Mouse (Mus musculus): ENCODE measurements at regions not wholly inside any gene's neighbourhood (a gene's known extent, or its start where the extent isn't known, plus 50 kb on each side); places are given as distances from the start of the nearest gene placed in this dataset.

GRCm38 (mm10) chr16:87245441-87245840 is 108.5 kb upstream of the N6amt1 start:
- Histone ChIP-seq H3K4me1 (ENCODE audit: insufficient read depth, low read length) (no peaks in the 10 kb centered on the region), H3K27me3 (ENCODE audit: insufficient read depth, low read length) (no peaks in the 10 kb centered on the region; the same call in 1 of the 2 replicates), H3K9ac (replicated peaks; ENCODE audit: low read length, poor library complexity, severe bottlenecking) (no peak overlapping the region), H3K4me3 (ENCODE audit: low read depth, low read length) (no peak overlapping the region), H3K36me3 (ENCODE audit: insufficient read depth, low read length) (no peaks in the 10 kb centered on the region), H3K9me3 (ENCODE audit: low read length) (no peaks in the 10 kb centered on the region), H3K27ac (ENCODE audit: low read depth, low read length) (no peak overlapping the region), H3K4me2 (ENCODE audit: low read depth, low read length, poor library complexity, severe bottlenecking) (no peak overlapping the region)
- 94% methylated on average over 7 of the region's 7 CpGs for WGBS
- ATAC-seq (ENCODE audit: low FRiP score) (no peak), DNase-seq (ENCODE audit: low spot score) (no peak)
- no peak for TF ChIP-seq CTCF (IDR thresholded peaks at IDR 0.05)

GRCm38 (mm10) chr16:87242027-87242426 is 112.0 kb upstream of the N6amt1 start:
- ATAC-seq (ENCODE audit: low FRiP score) (no peak), DNase-seq (ENCODE audit: low spot score) (no peak)
- H3K4me2 ChIP-seq (ENCODE audit: low read depth, low read length, poor library complexity, severe bottlenecking): no peak overlapping the region
- TF ChIP-seq CTCF (IDR thresholded peaks at IDR 0.05): no peak
- no peaks in the 10 kb centered on the region for H3K36me3 ChIP-seq (ENCODE audit: insufficient read depth, low read length)
- no peaks in the 10 kb centered on the region for H3K27me3 ChIP-seq (ENCODE audit: insufficient read depth, low read length)
- no peak overlapping the region for H3K4me3 ChIP-seq (ENCODE audit: low read depth, low read length)
- H3K4me1 ChIP-seq (ENCODE audit: insufficient read depth, low read length): no peaks in the 10 kb centered on the region
- no peak overlapping the region for H3K27ac ChIP-seq (ENCODE audit: low read depth, low read length)
- WGBS: 85% methylated on average over 7 of the region's 7 CpGs
- H3K9ac ChIP-seq (replicated peaks; ENCODE audit: low read length, poor library complexity, severe bottlenecking): no peak overlapping the region
- no peaks in the 10 kb centered on the region for H3K9me3 ChIP-seq (ENCODE audit: low read length)

- no peak for DNase-seq (ENCODE audit: low spot score)
- no peak for TF ChIP-seq CTCF (IDR thresholded peaks at IDR 0.05)
- Histone ChIP-seq H3K9me3 (ENCODE audit: low read length) (no peaks in the 10 kb centered on the region), H3K27ac (ENCODE audit: low read depth, low read length) (no peak overlapping the region), H3K4me2 (ENCODE audit: low read depth, low read length, poor library complexity, severe bottlenecking) (no peak overlapping the region), H3K9ac (replicated peaks; ENCODE audit: low read length, poor library complexity, severe bottlenecking) (no peak overlapping the region), H3K36me3 (ENCODE audit: insufficient read depth, low read length) (no peaks in the 10 kb centered on the region), H3K4me1 (ENCODE audit: insufficient read depth, low read length) (no peaks in the 10 kb centered on the region), H3K27me3 (ENCODE audit: insufficient read depth, low read length) (no peaks in the 10 kb centered on the region), H3K4me3 (ENCODE audit: low read depth, low read length) (no peak overlapping the region)
- 87% methylated on average over 7 of the region's 7 CpGs for WGBS
- ATAC-seq (ENCODE audit: low FRiP score): no peak
Measured at GRCm38 (mm10) chr16:87239105-87239504, 114.9 kb upstream of the N6amt1 start.

- H3K27me3 ChIP-seq (ENCODE audit: insufficient read depth, low read length): no peaks in the 10 kb centered on the region
- H3K4me2 ChIP-seq (ENCODE audit: low read depth, low read length, poor library complexity, severe bottlenecking): no peak overlapping the region
- no peak overlapping the region for H3K27ac ChIP-seq (ENCODE audit: low read depth, low read length)
- no peaks in the 10 kb centered on the region for H3K9me3 ChIP-seq (ENCODE audit: low read length)
- no peaks in the 10 kb centered on the region for H3K36me3 ChIP-seq (ENCODE audit: insufficient read depth, low read length)
- H3K4me3 ChIP-seq (ENCODE audit: low read depth, low read length): no peak overlapping the region
- 34% methylated on average over 4 of the region's 4 CpGs for WGBS
- peak; percentile 59 for DNase-seq (ENCODE audit: low spot score)
- ATAC-seq (ENCODE audit: low FRiP score): peak; percentile 77; the same call in 1 of the 2 replicates
- H3K4me1 ChIP-seq (ENCODE audit: insufficient read depth, low read length): no peaks in the 10 kb centered on the region
- H3K9ac ChIP-seq (replicated peaks; ENCODE audit: low read length, poor library complexity, severe bottlenecking): no peak overlapping the region
- no peak for TF ChIP-seq CTCF (IDR thresholded peaks at IDR 0.05)
Measured at GRCm38 (mm10) chr16:87234199-87234598, 119.8 kb upstream of the N6amt1 start.

- Histone ChIP-seq H3K9me3 (ENCODE audit: low read length) (no peaks in the 10 kb centered on the region), H3K4me1 (ENCODE audit: insufficient read depth, low read length) (no peaks in the 10 kb centered on the region), H3K4me3 (ENCODE audit: low read depth, low read length) (no peak overlapping the region), H3K4me2 (ENCODE audit: low read depth, low read length, poor library complexity, severe bottlenecking) (no peak overlapping the region), H3K27ac (ENCODE audit: low read depth, low read length) (no peak overlapping the region), H3K9ac (replicated peaks; ENCODE audit: low read length, poor library complexity, severe bottlenecking) (no peak overlapping the region), H3K27me3 (ENCODE audit: insufficient read depth, low read length) (no peaks in the 10 kb centered on the region), H3K36me3 (ENCODE audit: insufficient read depth, low read length) (no peaks in the 10 kb centered on the region)
- 88% methylated on average over 10 of the region's 10 CpGs for WGBS
- ATAC-seq (ENCODE audit: low FRiP score) (no peak), DNase-seq (ENCODE audit: low spot score) (no peak)
- TF ChIP-seq CTCF (IDR thresholded peaks at IDR 0.05): no peak
Measured at GRCm38 (mm10) chr16:87225595-87225994, 128.4 kb upstream of the N6amt1 start.

DNA sequence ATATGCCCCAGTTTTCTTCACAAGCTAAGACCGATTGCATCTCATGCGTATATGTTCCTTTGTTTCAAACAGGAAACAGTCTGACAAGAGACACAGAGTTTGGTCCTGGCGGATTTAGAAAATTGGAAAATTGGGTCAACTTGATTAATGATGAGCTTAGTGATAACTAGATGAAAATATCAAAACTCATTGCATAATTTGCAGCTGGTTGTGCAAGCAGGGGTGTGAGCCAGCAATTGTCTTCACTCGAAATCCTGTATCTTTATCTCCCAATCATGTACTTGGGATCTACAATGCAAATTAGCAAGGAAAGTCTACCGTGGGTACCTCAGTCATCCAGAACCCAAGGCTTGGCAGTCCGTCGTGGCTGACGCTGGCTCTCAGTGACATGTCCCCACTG is 128.9 kb upstream of the N6amt1 start:
- Histone ChIP-seq H3K9ac (replicated peaks; ENCODE audit: low read length, poor library complexity, severe bottlenecking) (no peak overlapping the region), H3K4me3 (ENCODE audit: low read depth, low read length) (no peak overlapping the region), H3K4me1 (ENCODE audit: insufficient read depth, low read length) (no peaks in the 10 kb centered on the region), H3K27me3 (ENCODE audit: insufficient read depth, low read length) (no peaks in the 10 kb centered on the region), H3K4me2 (ENCODE audit: low read depth, low read length, poor library complexity, severe bottlenecking) (no peak overlapping the region), H3K27ac (ENCODE audit: low read depth, low read length) (no peak overlapping the region), H3K36me3 (ENCODE audit: insufficient read depth, low read length) (no peaks in the 10 kb centered on the region), H3K9me3 (ENCODE audit: low read length) (no peaks in the 10 kb centered on the region)
- no peak for DNase-seq (ENCODE audit: low spot score)
- no peak for TF ChIP-seq CTCF (IDR thresholded peaks at IDR 0.05)
- WGBS: 85% methylated on average over 8 of the region's 8 CpGs
- ATAC-seq (ENCODE audit: low FRiP score): no peak

Measured in midbrain, postnatal 0 days (tissue).